Mouse (Mus musculus): ENCODE results near the gene Rnf11. TPM values are rescaled to one million over a fixed set of nuclear protein-coding genes. Genes with fewer than 3 reads are reported as not detected.

Rnf11 gene
- polyA plus RNA-seq, 1 experiment from 2014 or later, result 51.7 TPM

GRCm38 (mm10) chr4:109442126-109442525, 42.4 kb downstream of the Rnf11 start:
- no peak for ATAC-seq
- no peak overlapping the region for H3K4me2 ChIP-seq (replicated peaks; ENCODE audit: low read depth, low read length)
- WGBS, result 79% methylated on average over 7 of the region's 7 CpGs
- H3K36me3 ChIP-seq (ENCODE audit: insufficient read depth, low read length), result no peaks in the 10 kb centered on the region
- no peak overlapping the region for H3K4me3 ChIP-seq (ENCODE audit: low read depth, low read length)
- no peaks in the 10 kb centered on the region for H3K27me3 ChIP-seq (replicated peaks; ENCODE audit: insufficient read depth, low read length)
- H3K9me3 ChIP-seq (ENCODE audit: low read length), result no peaks in the 10 kb centered on the region
- no peak overlapping the region for H3K9ac ChIP-seq (replicated peaks; ENCODE audit: low read depth)
- no peak for TF ChIP-seq EP300 (IDR thresholded peaks at IDR 0.05)
- no peak for TF ChIP-seq CTCF (IDR thresholded peaks at IDR 0.05)
- H3K27ac ChIP-seq (ENCODE audit: low read length), result no peak overlapping the region
- no peaks in the 10 kb centered on the region for H3K4me1 ChIP-seq (ENCODE audit: insufficient read depth, low read depth, low read length)
- DNase-seq (ENCODE audit: low spot score), result no peak

GRCm38 (mm10) chr4:109441000-109441399, 43.5 kb downstream of the Rnf11 start:
- no peak for ATAC-seq
- Histone ChIP-seq H3K9me3 (ENCODE audit: low read length) (no peaks in the 10 kb centered on the region), H3K9ac (replicated peaks; ENCODE audit: low read depth) (no peak overlapping the region), H3K27ac (ENCODE audit: low read length) (no peak overlapping the region), H3K4me3 (ENCODE audit: low read depth, low read length) (no peak overlapping the region), H3K4me1 (ENCODE audit: insufficient read depth, low read depth, low read length) (no peaks in the 10 kb centered on the region), H3K36me3 (ENCODE audit: insufficient read depth, low read length) (no peaks in the 10 kb centered on the region), H3K4me2 (replicated peaks; ENCODE audit: low read depth, low read length) (no peak overlapping the region), H3K27me3 (replicated peaks; ENCODE audit: insufficient read depth, low read length) (no peaks in the 10 kb centered on the region)
- TF ChIP-seq CTCF (IDR thresholded peaks at IDR 0.05), result no peak
- no peak for TF ChIP-seq EP300 (IDR thresholded peaks at IDR 0.05)
- no peak for DNase-seq (ENCODE audit: low spot score)
- WGBS, result 94% methylated on average over 3 of the region's 3 CpGs

- H3K4me3 ChIP-seq (ENCODE audit: low read depth, low read length), result no peak overlapping the region
- ATAC-seq (no peak), DNase-seq (ENCODE audit: low spot score) (no peak)
- H3K4me2 ChIP-seq (replicated peaks; ENCODE audit: low read depth, low read length), result no peak overlapping the region
- H3K9me3 ChIP-seq (ENCODE audit: low read length), result no peaks in the 10 kb centered on the region
- H3K9ac ChIP-seq (replicated peaks; ENCODE audit: low read depth), result no peak overlapping the region
- H3K36me3 ChIP-seq (ENCODE audit: insufficient read depth, low read length), result no peaks in the 10 kb centered on the region
- no peak for TF ChIP-seq CTCF (IDR thresholded peaks at IDR 0.05)
- no peaks in the 10 kb centered on the region for H3K4me1 ChIP-seq (ENCODE audit: insufficient read depth, low read depth, low read length)
- H3K27ac ChIP-seq (ENCODE audit: low read length), result no peak overlapping the region
- H3K27me3 ChIP-seq (replicated peaks; ENCODE audit: insufficient read depth, low read length), result no peaks in the 10 kb centered on the region
- WGBS, result 93% methylated on average over 5 of the region's 5 CpGs
Measured at GRCm38 (mm10) chr4:109440381-109440780, 44.1 kb downstream of the Rnf11 start.

- no peak overlapping the region for H3K9ac ChIP-seq (replicated peaks; ENCODE audit: low read depth)
- H3K27me3 ChIP-seq (replicated peaks; ENCODE audit: insufficient read depth, low read length), result no peaks in the 10 kb centered on the region
- H3K4me3 ChIP-seq (ENCODE audit: low read depth, low read length), result no peak overlapping the region
- no peaks in the 10 kb centered on the region for H3K9me3 ChIP-seq (ENCODE audit: low read length)
- H3K27ac ChIP-seq (ENCODE audit: low read length), result no peak overlapping the region
- no peaks in the 10 kb centered on the region for H3K4me1 ChIP-seq (ENCODE audit: insufficient read depth, low read depth, low read length)
- DNase-seq (ENCODE audit: low spot score) (no peak), ATAC-seq (peak; percentile 18; the same call in 1 of the 2 replicates)
- WGBS, result 64% methylated on average over 3 of the region's 3 CpGs
- no peak overlapping the region for H3K4me2 ChIP-seq (replicated peaks; ENCODE audit: low read depth, low read length)
- H3K36me3 ChIP-seq (ENCODE audit: insufficient read depth, low read length), result no peaks in the 10 kb centered on the region
- TF ChIP-seq CTCF (IDR thresholded peaks at IDR 0.05) (no peak), EP300 (IDR thresholded peaks at IDR 0.05) (no peak)
Measured at GRCm38 (mm10) chr4:109439825-109440248, 44.7 kb downstream of the Rnf11 start.

GRCm38 (mm10) chr4:109439101-109439500, 45.4 kb downstream of the Rnf11 start:
- TF ChIP-seq EP300 (IDR thresholded peaks at IDR 0.05) (no peak), CTCF (IDR thresholded peaks at IDR 0.05) (peak; percentile 28; the same call in 1 of the 2 replicates)
- DNase-seq (ENCODE audit: low spot score), result peak; percentile 33

GRCm38 (mm10) chr4:109437913-109438878, 46.3 kb downstream of the Rnf11 start:
- TF ChIP-seq EP300 (IDR thresholded peaks at IDR 0.05), result no peak
- TF ChIP-seq CTCF (IDR thresholded peaks at IDR 0.05), result peak; percentile 91
- no peaks in the 10 kb centered on the region for H3K9me3 ChIP-seq (ENCODE audit: low read length)
- H3K27ac ChIP-seq (ENCODE audit: low read length), result no peak overlapping the region
- H3K27me3 ChIP-seq (replicated peaks; ENCODE audit: insufficient read depth, low read length), result no peaks in the 10 kb centered on the region
- peak; percentile 64 for ATAC-seq
- 53% methylated on average over 9 of the region's 9 CpGs for WGBS
- H3K36me3 ChIP-seq (ENCODE audit: insufficient read depth, low read length), result no peaks in the 10 kb centered on the region
- no peak overlapping the region for H3K9ac ChIP-seq (replicated peaks; ENCODE audit: low read depth)
- H3K4me2 ChIP-seq (replicated peaks; ENCODE audit: low read depth, low read length), result no peak overlapping the region
- DNase-seq (ENCODE audit: low spot score), result peak; percentile 82
- no peaks in the 10 kb centered on the region for H3K4me1 ChIP-seq (ENCODE audit: insufficient read depth, low read depth, low read length)
- H3K4me3 ChIP-seq (ENCODE audit: low read depth, low read length), result no peak overlapping the region

More at GRCm38 (mm10) chr4:109439101-109439500, 45.4 kb downstream of the Rnf11 start:
- H3K4me1 ChIP-seq (ENCODE audit: insufficient read depth, low read depth, low read length), result no peaks in the 10 kb centered on the region
- no peak for ATAC-seq
- WGBS, result 79% methylated on average over 8 of the region's 8 CpGs
- H3K9ac ChIP-seq (replicated peaks; ENCODE audit: low read depth), result no peak overlapping the region
- H3K27ac ChIP-seq (ENCODE audit: low read length), result no peak overlapping the region
- no peaks in the 10 kb centered on the region for H3K27me3 ChIP-seq (replicated peaks; ENCODE audit: insufficient read depth, low read length)
- no peak overlapping the region for H3K4me3 ChIP-seq (ENCODE audit: low read depth, low read length)
- no peaks in the 10 kb centered on the region for H3K9me3 ChIP-seq (ENCODE audit: low read length)
- H3K36me3 ChIP-seq (ENCODE audit: insufficient read depth, low read length), result no peaks in the 10 kb centered on the region
- H3K4me2 ChIP-seq (replicated peaks; ENCODE audit: low read depth, low read length), result no peak overlapping the region
